Mouse (Mus musculus): Measurements from ENCODE around the gene Srl. TPM values are rescaled to one million over a fixed set of nuclear protein-coding genes. Genes with fewer than 3 reads are reported as not detected.

Gene Srl
- polyA plus RNA-seq, 1 experiment, result 10.0 TPM

- WGBS, result under 1% methylated on average over 43 of the region's 43 CpGs
- DNase-seq, result peak; percentile 71 to 80
Observed at GRCm38 (mm10) chr16:4558980-4559631, 17.5 kb upstream of the Srl start.

DNA sequence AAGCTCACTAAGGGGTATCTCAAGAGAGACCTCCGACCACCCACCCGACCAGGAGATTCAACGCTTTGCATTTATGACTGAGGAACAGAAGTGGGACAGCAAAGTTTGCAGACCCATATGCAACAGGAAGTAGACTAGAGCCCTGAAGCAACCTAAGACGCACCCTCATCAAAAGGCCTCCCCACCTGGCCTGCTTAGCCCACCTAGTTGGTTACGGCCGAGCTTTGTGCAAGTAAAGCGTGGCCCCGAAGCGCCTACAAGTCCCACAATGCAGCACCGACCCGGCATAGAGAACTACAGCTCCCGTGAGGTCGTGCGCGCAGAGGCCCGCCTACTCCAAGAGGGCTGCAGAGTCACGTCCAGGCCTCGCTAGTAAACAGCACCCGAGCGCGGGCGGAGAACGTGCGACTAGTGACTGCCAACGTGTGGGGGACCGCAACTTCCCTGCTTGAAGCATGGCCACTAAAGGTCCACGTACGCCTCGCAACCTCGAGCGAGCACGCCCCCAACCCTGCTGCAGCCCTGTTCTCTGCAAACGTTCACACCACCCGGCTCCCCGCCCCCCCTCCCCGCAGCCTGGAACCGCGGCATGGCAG lies 16.9 kb upstream of the Srl start:
- Histone ChIP-seq H3K4me1 (ENCODE audit: control insufficient read depth, insufficient read depth, low read length) (no peaks in the 10 kb centered on the region), H3K4me3 (replicated peaks; ENCODE audit: insufficient read depth, low read depth, low read length) (peak overlapping the region; percentile 87), H3K27ac (ENCODE audit: insufficient read depth, low read length) (peak overlapping the region; percentile 65; the same call in 1 of the 2 replicates), H3K27me3 (ENCODE audit: control insufficient read depth, insufficient read depth, low read length) (no peaks in the 10 kb centered on the region)
- under 1% methylated on average over 38 of the region's 38 CpGs for WGBS
- peak; percentile 91 for DNase-seq
- peak; percentile 86 for TF ChIP-seq POLR2A (IDR thresholded peaks at IDR 0.05; ENCODE audit: borderline replicate concordance, insufficient read depth, low read length)
- TF ChIP-seq CTCF (IDR thresholded peaks at IDR 0.05; ENCODE audit: borderline replicate concordance, insufficient read depth, low read depth, low read length), result no peak

More at GRCm38 (mm10) chr16:4558980-4559631, 17.5 kb upstream of the Srl start:
- Histone ChIP-seq H3K27ac (ENCODE audit: insufficient read depth, low read length) (peak overlapping the region; percentile 54), H3K4me3 (replicated peaks; ENCODE audit: insufficient read depth, low read depth, low read length) (peak overlapping the region; percentile 87), H3K4me1 (ENCODE audit: control insufficient read depth, insufficient read depth, low read length) (no peaks in the 10 kb centered on the region), H3K27me3 (ENCODE audit: control insufficient read depth, insufficient read depth, low read length) (no peaks in the 10 kb centered on the region)
- TF ChIP-seq POLR2A (IDR thresholded peaks at IDR 0.05; ENCODE audit: borderline replicate concordance, insufficient read depth, low read length) (no peak), CTCF (IDR thresholded peaks at IDR 0.05; ENCODE audit: borderline replicate concordance, insufficient read depth, low read depth, low read length) (no peak)

DNA sequence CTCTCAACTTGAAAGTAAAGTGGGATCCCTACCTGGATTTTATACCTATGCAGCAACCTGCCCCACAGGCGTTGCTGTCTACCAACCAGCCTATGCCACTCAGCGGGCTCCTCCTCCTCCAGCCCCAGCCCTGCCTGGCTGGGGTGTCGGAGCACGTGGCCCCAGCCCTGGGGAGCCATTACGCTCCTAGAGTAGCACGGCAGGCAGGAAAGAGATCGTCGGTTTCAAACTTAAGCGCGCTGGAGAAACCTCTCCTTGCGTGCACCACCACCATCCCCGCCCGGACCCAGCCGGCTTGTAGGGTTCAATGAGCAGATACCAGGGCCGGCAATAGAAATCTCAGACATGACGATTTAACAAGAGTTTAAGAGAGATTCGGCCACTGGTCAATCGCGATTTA lies 16.3 kb upstream of the Srl start:
- no peaks in the 10 kb centered on the region for H3K27me3 ChIP-seq (ENCODE audit: control insufficient read depth, insufficient read depth, low read length)
- peak; percentile 60 to 65 for DNase-seq
- no peak for TF ChIP-seq CTCF (IDR thresholded peaks at IDR 0.05; ENCODE audit: borderline replicate concordance, insufficient read depth, low read depth, low read length)
- TF ChIP-seq POLR2A (IDR thresholded peaks at IDR 0.05; ENCODE audit: borderline replicate concordance, insufficient read depth, low read length), result no peak
- H3K27ac ChIP-seq (ENCODE audit: insufficient read depth, low read length), result no peak overlapping the region
- H3K4me1 ChIP-seq (ENCODE audit: control insufficient read depth, insufficient read depth, low read length), result no peaks in the 10 kb centered on the region
- under 1% methylated on average over 19 of the region's 19 CpGs for WGBS
- H3K4me3 ChIP-seq (replicated peaks; ENCODE audit: insufficient read depth, low read depth, low read length), result peak overlapping the region; percentile 87

DNA sequence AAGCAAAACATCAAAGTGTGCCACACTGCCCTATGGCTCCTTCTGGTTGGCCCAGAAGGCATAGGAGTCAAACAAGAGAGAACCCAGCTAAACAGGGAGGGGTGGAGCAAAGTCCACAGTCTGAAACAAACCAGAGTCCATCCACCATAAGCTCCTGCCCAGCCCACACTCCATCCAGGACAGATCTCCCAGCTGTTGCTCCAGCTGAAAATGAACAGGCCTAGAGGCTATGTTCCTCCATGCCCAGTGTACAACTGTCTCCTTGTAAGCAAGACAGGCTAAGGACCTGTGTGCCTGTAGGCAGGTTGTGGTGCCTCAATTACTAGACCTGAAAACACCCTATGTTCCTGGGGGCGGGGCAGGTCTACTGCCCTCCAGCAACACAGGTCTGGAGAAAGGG lies 15.5 kb upstream of the Srl start:
- H3K4me1 ChIP-seq (ENCODE audit: control insufficient read depth, insufficient read depth, low read length), result no peaks in the 10 kb centered on the region
- DNase-seq, result no peak
- 76% methylated on average over 1 of the region's 1 CpGs for WGBS
- TF ChIP-seq POLR2A (IDR thresholded peaks at IDR 0.05; ENCODE audit: borderline replicate concordance, insufficient read depth, low read length), result no peak
- TF ChIP-seq CTCF (IDR thresholded peaks at IDR 0.05; ENCODE audit: borderline replicate concordance, insufficient read depth, low read depth, low read length), result no peak
- H3K27ac ChIP-seq (ENCODE audit: insufficient read depth, low read length), result no peak overlapping the region
- H3K4me3 ChIP-seq (replicated peaks; ENCODE audit: insufficient read depth, low read depth, low read length), result no peak overlapping the region
- no peaks in the 10 kb centered on the region for H3K27me3 ChIP-seq (ENCODE audit: control insufficient read depth, insufficient read depth, low read length)

GRCm38 (mm10) chr16:4555555-4555954 lies 13.9 kb upstream of the Srl start:
- H3K27ac ChIP-seq (ENCODE audit: insufficient read depth, low read length), result no peak overlapping the region
- no peak for DNase-seq
- H3K27me3 ChIP-seq (ENCODE audit: control insufficient read depth, insufficient read depth, low read length), result no peaks in the 10 kb centered on the region
- TF ChIP-seq POLR2A (IDR thresholded peaks at IDR 0.05; ENCODE audit: borderline replicate concordance, insufficient read depth, low read length), result no peak
- no peak for TF ChIP-seq CTCF (IDR thresholded peaks at IDR 0.05; ENCODE audit: borderline replicate concordance, insufficient read depth, low read depth, low read length)
- H3K4me3 ChIP-seq (replicated peaks; ENCODE audit: insufficient read depth, low read depth, low read length), result no peak overlapping the region
- 100% methylated on average over 1 of the region's 1 CpGs for WGBS
- H3K4me1 ChIP-seq (ENCODE audit: control insufficient read depth, insufficient read depth, low read length), result 0 out of 2 replicates have a peak, but pooled peaks cover 4% of the 10 kb centered on the region

DNA sequence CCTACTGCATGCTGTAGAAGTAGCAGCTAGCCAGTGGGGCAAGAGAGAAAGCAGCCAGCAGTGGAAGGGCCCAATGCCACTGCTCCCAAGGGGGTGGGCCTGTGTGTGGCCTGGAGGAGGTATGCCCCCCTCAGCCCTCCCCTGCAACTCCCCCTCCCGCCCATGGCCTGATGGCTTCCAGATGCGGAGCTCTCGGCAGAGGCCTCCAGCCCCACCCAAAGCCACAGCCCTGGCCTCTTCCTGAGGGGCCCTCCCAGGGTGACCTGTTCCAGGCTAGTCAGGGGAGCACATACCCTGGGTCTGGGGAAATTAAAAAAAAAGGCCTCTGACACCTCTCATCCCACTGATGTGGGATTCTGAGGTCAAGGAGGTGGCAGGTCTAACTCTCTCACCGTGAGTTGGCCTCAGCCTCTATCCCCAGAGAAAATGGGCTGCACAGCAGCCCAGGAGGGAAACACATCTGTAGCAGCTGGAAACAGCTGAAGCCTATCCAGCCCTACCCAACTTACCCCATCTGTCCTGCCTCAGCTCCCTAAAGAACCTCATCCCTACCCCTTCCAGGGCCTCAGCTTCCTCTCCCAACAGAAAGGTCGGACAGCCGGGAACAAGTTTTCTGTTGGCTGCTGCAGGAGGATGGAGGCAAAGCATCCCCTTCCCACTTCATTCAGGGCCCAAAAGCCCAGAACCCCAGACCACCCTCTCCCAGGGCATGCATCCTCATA lies 11.4 kb upstream of the Srl start:
- TF ChIP-seq POLR2A (IDR thresholded peaks at IDR 0.05; ENCODE audit: borderline replicate concordance, insufficient read depth, low read length) (no peak), CTCF (IDR thresholded peaks at IDR 0.05; ENCODE audit: borderline replicate concordance, insufficient read depth, low read depth, low read length) (no peak)
- DNase-seq, result no peak
- 70% methylated on average over 6 of the region's 6 CpGs for WGBS
- Histone ChIP-seq H3K4me1 (ENCODE audit: control insufficient read depth, insufficient read depth, low read length) (0 out of 2 replicates have a peak, but pooled peaks cover 4% of the 10 kb centered on the region), H3K4me3 (replicated peaks; ENCODE audit: insufficient read depth, low read depth, low read length) (no peak overlapping the region), H3K27me3 (ENCODE audit: control insufficient read depth, insufficient read depth, low read length) (no peaks in the 10 kb centered on the region), H3K27ac (ENCODE audit: insufficient read depth, low read length) (no peak overlapping the region)

- no peak for DNase-seq
- Histone ChIP-seq H3K27ac (ENCODE audit: insufficient read depth, low read length) (no peak overlapping the region), H3K27me3 (ENCODE audit: control insufficient read depth, insufficient read depth, low read length) (no peaks in the 10 kb centered on the region), H3K4me3 (replicated peaks; ENCODE audit: insufficient read depth, low read depth, low read length) (no peak overlapping the region), H3K4me1 (ENCODE audit: control insufficient read depth, insufficient read depth, low read length) (0 out of 2 replicates have a peak, but pooled peaks cover 4% of the 10 kb centered on the region)
- WGBS, result 83% methylated on average over 12 of the region's 12 CpGs
- no peak for TF ChIP-seq POLR2A (IDR thresholded peaks at IDR 0.05; ENCODE audit: borderline replicate concordance, insufficient read depth, low read length)
- TF ChIP-seq CTCF (IDR thresholded peaks at IDR 0.05; ENCODE audit: borderline replicate concordance, insufficient read depth, low read depth, low read length), result no peak
Observed at GRCm38 (mm10) chr16:4551885-4552284, 10.3 kb upstream of the Srl start.

All from cerebellum, adult 2 months (tissue).